Mouse (Mus musculus): ENCODE measurements around the gene Kirrel3. TPM values are rescaled to one million over a fixed set of nuclear protein-coding genes. Genes with fewer than 3 reads are reported as not detected.

Kirrel3 gene
- polyA plus RNA-seq, 1 experiment from 2014 or later: 4.0 TPM

- WGBS: 57% methylated on average over 3 of the region's 3 CpGs
- no peak overlapping the region for H3K9ac ChIP-seq (ENCODE audit: low read depth, low read length)
- H3K27me3 ChIP-seq (ENCODE audit: control insufficient read depth, insufficient read depth, low read length): no peaks in the 10 kb centered on the region
- H3K27ac ChIP-seq (ENCODE audit: low read depth, low read length): no peak overlapping the region
- no peak overlapping the region for H3K4me2 ChIP-seq (replicated peaks; ENCODE audit: low read depth, low read length)
- no peaks in the 10 kb centered on the region for H3K4me1 ChIP-seq (ENCODE audit: control insufficient read depth, insufficient read depth, low read length)
- H3K4me3 ChIP-seq (ENCODE audit: low read length): no peak overlapping the region
- no peak for ATAC-seq (ENCODE audit: low FRiP score, low TSS enrichment)
- H3K36me3 ChIP-seq (ENCODE audit: control insufficient read depth, insufficient read depth, low read length): no peaks in the 10 kb centered on the region
- H3K9me3 ChIP-seq (ENCODE audit: control insufficient read depth, low read length): no peaks in the 10 kb centered on the region
Measured at GRCm38 (mm10) chr9:34466058-34466457, 19.6 kb upstream of the Kirrel3 start.

- H3K4me3 ChIP-seq (ENCODE audit: low read length): no peak overlapping the region
- no peak for ATAC-seq (ENCODE audit: low FRiP score, low TSS enrichment)
- 87% methylated on average over 3 of the region's 3 CpGs for WGBS
- H3K4me2 ChIP-seq (replicated peaks; ENCODE audit: low read depth, low read length): no peak overlapping the region
- H3K9ac ChIP-seq (ENCODE audit: low read depth, low read length): no peak overlapping the region
- H3K27me3 ChIP-seq (ENCODE audit: control insufficient read depth, insufficient read depth, low read length): no peaks in the 10 kb centered on the region
- H3K4me1 ChIP-seq (ENCODE audit: control insufficient read depth, insufficient read depth, low read length): no peaks in the 10 kb centered on the region
- H3K9me3 ChIP-seq (ENCODE audit: control insufficient read depth, low read length): no peaks in the 10 kb centered on the region
- H3K36me3 ChIP-seq (ENCODE audit: control insufficient read depth, insufficient read depth, low read length): no peaks in the 10 kb centered on the region
- no peak overlapping the region for H3K27ac ChIP-seq (ENCODE audit: low read depth, low read length)
Measured at GRCm38 (mm10) chr9:34469180-34469579, 16.5 kb upstream of the Kirrel3 start.

DNA sequence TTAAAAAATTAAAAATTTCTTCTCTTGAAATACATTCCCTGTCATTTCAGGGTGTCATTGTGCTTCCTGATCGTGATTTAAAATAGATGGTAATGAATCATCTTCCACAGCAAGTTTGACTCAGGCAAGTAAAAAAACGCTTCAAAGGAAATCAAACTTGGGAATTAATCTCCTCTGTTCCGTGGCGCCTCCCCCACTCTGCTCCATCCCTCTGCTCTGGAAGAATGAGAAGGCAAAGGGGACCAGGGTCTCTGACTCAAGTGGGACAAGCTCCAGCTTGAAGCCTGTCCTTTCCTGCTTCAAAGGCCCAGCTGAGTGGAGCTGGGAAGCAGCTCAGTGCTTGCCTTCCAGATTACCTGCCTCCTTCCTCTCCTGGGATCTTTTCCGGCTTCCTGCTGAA, 9.5 kb upstream of the Kirrel3 start:
- WGBS: 16% methylated on average over 5 of the region's 5 CpGs
- no peaks in the 10 kb centered on the region for H3K36me3 ChIP-seq (ENCODE audit: control insufficient read depth, insufficient read depth, low read length)
- no peak overlapping the region for H3K27ac ChIP-seq (ENCODE audit: low read depth, low read length)
- H3K4me2 ChIP-seq (replicated peaks; ENCODE audit: low read depth, low read length): no peak overlapping the region
- no peak overlapping the region for H3K9ac ChIP-seq (ENCODE audit: low read depth, low read length)
- no peaks in the 10 kb centered on the region for H3K9me3 ChIP-seq (ENCODE audit: control insufficient read depth, low read length)
- H3K4me3 ChIP-seq (ENCODE audit: low read length): no peak overlapping the region
- 0 out of 2 replicates have a peak, but pooled peaks cover 3% of the 10 kb centered on the region for H3K4me1 ChIP-seq (ENCODE audit: control insufficient read depth, insufficient read depth, low read length)
- 0 out of 2 replicates have a peak, but pooled peaks have one; percentile 46 for ATAC-seq (ENCODE audit: low FRiP score, low TSS enrichment)
- H3K27me3 ChIP-seq (ENCODE audit: control insufficient read depth, insufficient read depth, low read length): no peaks in the 10 kb centered on the region

- Histone ChIP-seq H3K27me3 (ENCODE audit: control insufficient read depth, insufficient read depth, low read length) (no peaks in the 10 kb centered on the region), H3K4me3 (ENCODE audit: low read length) (no peak overlapping the region), H3K36me3 (ENCODE audit: control insufficient read depth, insufficient read depth, low read length) (no peaks in the 10 kb centered on the region), H3K27ac (ENCODE audit: low read depth, low read length) (no peak overlapping the region), H3K4me1 (ENCODE audit: control insufficient read depth, insufficient read depth, low read length) (0 out of 2 replicates have a peak, but pooled peaks cover 3% of the 10 kb centered on the region), H3K4me2 (replicated peaks; ENCODE audit: low read depth, low read length) (no peak overlapping the region), H3K9me3 (ENCODE audit: control insufficient read depth, low read length) (no peaks in the 10 kb centered on the region), H3K9ac (ENCODE audit: low read depth, low read length) (no peak overlapping the region)
- no peak for ATAC-seq (ENCODE audit: low FRiP score, low TSS enrichment)
- 84% methylated on average over 2 of the region's 2 CpGs for WGBS
Measured at GRCm38 (mm10) chr9:34478494-34478893, 7.2 kb upstream of the Kirrel3 start.

DNA sequence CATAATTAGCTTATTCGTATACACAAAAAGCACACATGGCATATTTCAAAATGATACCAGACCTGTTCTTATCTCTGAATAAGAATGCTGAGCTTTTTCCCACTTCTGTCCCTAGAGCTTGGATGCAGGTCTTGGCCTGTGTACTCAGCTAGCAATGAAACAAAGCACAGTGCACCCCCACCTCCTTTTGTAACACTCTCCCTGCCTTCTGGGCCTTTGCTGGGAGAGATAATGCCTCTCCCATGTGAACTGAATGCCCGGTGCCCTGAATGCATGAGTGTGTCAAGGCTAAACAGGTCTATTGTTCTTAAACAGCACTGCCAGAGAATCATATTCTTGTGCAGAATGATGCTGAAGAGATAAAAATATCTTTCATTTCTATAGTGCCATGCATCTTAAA, 2.5 kb upstream of the Kirrel3 start:
- no peak for ATAC-seq (ENCODE audit: low FRiP score, low TSS enrichment)
- Histone ChIP-seq H3K9me3 (ENCODE audit: control insufficient read depth, low read length) (no peaks in the 10 kb centered on the region), H3K4me2 (replicated peaks; ENCODE audit: low read depth, low read length) (no peak overlapping the region), H3K9ac (ENCODE audit: low read depth, low read length) (no peak overlapping the region), H3K27me3 (ENCODE audit: control insufficient read depth, insufficient read depth, low read length) (peaks cover 13% of the 10 kb centered on the region; the same call in 1 of the 2 replicates), H3K36me3 (ENCODE audit: control insufficient read depth, insufficient read depth, low read length) (no peaks in the 10 kb centered on the region), H3K4me1 (ENCODE audit: control insufficient read depth, insufficient read depth, low read length) (peaks cover 3% of the 10 kb centered on the region; the same call in 1 of the 2 replicates), H3K4me3 (ENCODE audit: low read length) (no peak overlapping the region), H3K27ac (ENCODE audit: low read depth, low read length) (no peak overlapping the region)
- 82% methylated on average over 2 of the region's 2 CpGs for WGBS

GRCm38 (mm10) chr9:34484665-34485064, 1.0 kb upstream of the Kirrel3 start:
- H3K9ac ChIP-seq (ENCODE audit: low read depth, low read length): no peak overlapping the region
- no peaks in the 10 kb centered on the region for H3K36me3 ChIP-seq (ENCODE audit: control insufficient read depth, insufficient read depth, low read length)
- no peaks in the 10 kb centered on the region for H3K9me3 ChIP-seq (ENCODE audit: control insufficient read depth, low read length)
- no peak for ATAC-seq (ENCODE audit: low FRiP score, low TSS enrichment)
- H3K27me3 ChIP-seq (ENCODE audit: control insufficient read depth, insufficient read depth, low read length): peaks cover 16% of the 10 kb centered on the region; the same call in 1 of the 2 replicates
- H3K4me3 ChIP-seq (ENCODE audit: low read length): no peak overlapping the region
- no peak overlapping the region for H3K4me2 ChIP-seq (replicated peaks; ENCODE audit: low read depth, low read length)
- no peak overlapping the region for H3K27ac ChIP-seq (ENCODE audit: low read depth, low read length)
- 62% methylated on average over 6 of the region's 6 CpGs for WGBS
- peaks cover 3% of the 10 kb centered on the region for H3K4me1 ChIP-seq (ENCODE audit: control insufficient read depth, insufficient read depth, low read length)

- no peaks in the 10 kb centered on the region for H3K9me3 ChIP-seq (ENCODE audit: control insufficient read depth, low read length)
- peaks cover 3% of the 10 kb centered on the region for H3K4me1 ChIP-seq (ENCODE audit: control insufficient read depth, insufficient read depth, low read length)
- peak overlapping the region; percentile 94 for H3K4me2 ChIP-seq (replicated peaks; ENCODE audit: low read depth, low read length)
- ATAC-seq (ENCODE audit: low FRiP score, low TSS enrichment): 0 out of 2 replicates have a peak, but pooled peaks have one; percentile 36
- under 1% methylated on average over 9 of the region's 9 CpGs for WGBS
- H3K9ac ChIP-seq (ENCODE audit: low read depth, low read length): peak overlapping the region; percentile 50; the same call in 1 of the 2 replicates
- H3K27ac ChIP-seq (ENCODE audit: low read depth, low read length): no peak overlapping the region
- no peaks in the 10 kb centered on the region for H3K36me3 ChIP-seq (ENCODE audit: control insufficient read depth, insufficient read depth, low read length)
- peak overlapping the region; percentile 67 for H3K4me3 ChIP-seq (ENCODE audit: low read length)
- H3K27me3 ChIP-seq (ENCODE audit: control insufficient read depth, insufficient read depth, low read length): peaks cover 28% of the 10 kb centered on the region
Measured at GRCm38 (mm10) chr9:34488267-34488666, 2.6 kb downstream of the Kirrel3 start.

GRCm38 (mm10) chr9:34488700-34489315, 3.1 kb downstream of the Kirrel3 start:
- Histone ChIP-seq H3K36me3 (ENCODE audit: control insufficient read depth, insufficient read depth, low read length) (no peaks in the 10 kb centered on the region), H3K4me3 (ENCODE audit: low read length) (peak overlapping the region; percentile 67), H3K4me1 (ENCODE audit: control insufficient read depth, insufficient read depth, low read length) (peaks cover 3% of the 10 kb centered on the region), H3K27ac (ENCODE audit: low read depth, low read length) (no peak overlapping the region), H3K9ac (ENCODE audit: low read depth, low read length) (peak overlapping the region; percentile 50; the same call in 1 of the 2 replicates), H3K4me2 (replicated peaks; ENCODE audit: low read depth, low read length) (peak overlapping the region; percentile 94), H3K27me3 (ENCODE audit: control insufficient read depth, insufficient read depth, low read length) (peaks cover 28% of the 10 kb centered on the region), H3K9me3 (ENCODE audit: control insufficient read depth, low read length) (no peaks in the 10 kb centered on the region)
- under 1% methylated on average over 52 of the region's 53 CpGs for whole genome bisulfite sequencing
- peak; percentile 39; the same call in 1 of the 2 replicates for ATAC-seq (ENCODE audit: low FRiP score, low TSS enrichment)

GRCm38 (mm10) chr9:34489316-34489710, 3.6 kb downstream of the Kirrel3 start:
- Histone ChIP-seq H3K36me3 (ENCODE audit: control insufficient read depth, insufficient read depth, low read length) (no peaks in the 10 kb centered on the region), H3K9me3 (ENCODE audit: control insufficient read depth, low read length) (no peaks in the 10 kb centered on the region), H3K9ac (ENCODE audit: low read depth, low read length) (peak overlapping the region; percentile 50; the same call in 1 of the 2 replicates), H3K4me2 (replicated peaks; ENCODE audit: low read depth, low read length) (peak overlapping the region; percentile 94), H3K4me1 (ENCODE audit: control insufficient read depth, insufficient read depth, low read length) (peaks cover 3% of the 10 kb centered on the region), H3K4me3 (ENCODE audit: low read length) (peak overlapping the region; percentile 67), H3K27me3 (ENCODE audit: control insufficient read depth, insufficient read depth, low read length) (peaks cover 28% of the 10 kb centered on the region), H3K27ac (ENCODE audit: low read depth, low read length) (no peak overlapping the region)
- no peak for ATAC-seq (ENCODE audit: low FRiP score, low TSS enrichment)
- 1% methylated on average over 13 of the region's 13 CpGs for WGBS
